Mouse (Mus musculus): ENCODE data around the gene Ncf1.

The Ncf1 gene

GRCm38 (mm10) chr5:134209931-134210554, 19.4 kb downstream of the Ncf1 start:
- DNase-seq (ENCODE audit: low spot score in 2 of 2), result no peak

GRCm38 (mm10) chr5:134206721-134207120, 22.7 kb downstream of the Ncf1 start:
- no peak for DNase-seq (ENCODE audit: low spot score in 2 of 2)

GRCm38 (mm10) chr5:134193664-134194063, 35.8 kb downstream of the Ncf1 start:
- DNase-seq (ENCODE audit: low spot score in 2 of 2), result peak in 1 of 2 experiments; percentile 42

GRCm38 (mm10) chr5:134188571-134188970, 40.9 kb downstream of the Ncf1 start:
- DNase-seq (ENCODE audit: low spot score in 2 of 2), result no peak

- DNase-seq (ENCODE audit: low spot score in 2 of 2), result peak in 1 of 2 experiments; percentile 12
These were observed 42.3 kb downstream of the Ncf1 start for GRCm38 (mm10) chr5:134186961-134187731.

- DNase-seq (ENCODE audit: low spot score in 2 of 2), result no peak
These were observed 43.4 kb downstream of the Ncf1 start for GRCm38 (mm10) chr5:134186059-134186458.

- peak; percentile 98 for DNase-seq (ENCODE audit: low spot score in 2 of 2)
These were observed 45.3 kb downstream of the Ncf1 start, which contains the start of gene Gtf2ird2 for GRCm38 (mm10) chr5:134183880-134184808. Gtf2ird2 (plus strand) TSS chr5:134184019.

- no peak for DNase-seq (ENCODE audit: low spot score in 2 of 2)
These were observed 46.3 kb downstream of the Ncf1 start for GRCm38 (mm10) chr5:134183162-134183561.

GRCm38 (mm10) chr5:134182735-134183134, 46.7 kb downstream of the Ncf1 start:
- DNase-seq (ENCODE audit: low spot score in 2 of 2), result no peak

- DNase-seq (ENCODE audit: low spot score in 2 of 2), result no peak
These were observed 47.3 kb downstream of the Ncf1 start for GRCm38 (mm10) chr5:134182172-134182571.

GRCm38 (mm10) chr5:134179871-134180270, 49.6 kb downstream of the Ncf1 start:
- DNase-seq (ENCODE audit: low spot score in 2 of 2), result peak; percentile 36 to 63

GRCm38 (mm10) chr5:134178536-134178935, 50.9 kb downstream of the Ncf1 start:
- no peak for DNase-seq (ENCODE audit: low spot score in 2 of 2)

GRCm38 (mm10) chr5:134176169-134176881, 53.1 kb downstream of the Ncf1 start, which contains the start of gene Rcc1l:
Rcc1l (minus strand) TSS chr5:134176774.
- DNase-seq (ENCODE audit: low spot score in 2 of 2), result peak; percentile 74 to 76

- DNase-seq (ENCODE audit: low spot score in 2 of 2), result no peak
These were observed 53.7 kb downstream of the Ncf1 start for GRCm38 (mm10) chr5:134175696-134176095.

GRCm38 (mm10) chr5:134173206-134173605, 56.2 kb downstream of the Ncf1 start:
- DNase-seq (ENCODE audit: low spot score in 2 of 2), result no peak

- no peak for DNase-seq (ENCODE audit: low spot score in 2 of 2)
These were observed 59.3 kb downstream of the Ncf1 start for GRCm38 (mm10) chr5:134170167-134170566.

Data from urinary bladder, adult 18-20 months (tissue).